Mouse (Mus musculus): ENCODE data around the gene Flna. TPM values are rescaled to one million over a fixed set of nuclear protein-coding genes. Genes with fewer than 3 reads are reported as not detected.

Gene Flna
- total RNA-seq (2023) = 1,000 to 10,000 TPM; 1,510 to 1,605 TPM

GRCm38 (mm10) chrX:74249615-74250014 lies at the start of gene Flna:
Flna (minus strand) TSS chrX:74249820.

GRCm38 (mm10) chrX:74296538-74297448 lies 47.2 kb upstream of the Flna start, which contains the start of gene Atp6ap1:
Atp6ap1 (plus strand) TSS chrX:74297097.

GRCm38 (mm10) chrX:74281732-74282394 lies 32.2 kb upstream of the Flna start, which contains the start of the genes Taz and Dnase1l1:
Taz (plus strand) TSS chrX:74281912.
Dnase1l1 (minus strand) TSS chrX:74282337.

GRCm38 (mm10) chrX:74270062-74270901 lies 20.7 kb upstream of the Flna start, which contains the start of gene Rpl10:
Rpl10 (plus strand) TSS chrX:74270812.

GRCm38 (mm10) chrX:74254153-74254887 lies 4.7 kb upstream of the Flna start, which contains the start of gene Emd:
Emd (plus strand) TSS chrX:74254687.

GRCm38 (mm10) chrX:74176959-74177358 lies 72.7 kb downstream of the Flna start, which contains the start of gene Tktl1:
Tktl1 (plus strand) TSS chrX:74177259.

Other genes starting within 250 kb of the Flna start
- 10 to 100 TPM; 68.9 to 70.8 TPM for gene Irak1, start 225.9 kb downstream of the Flna start, total RNA-seq (2023)
- gene Opn1mw, start 122.4 kb downstream of the Flna start, total RNA-seq (2023) = not detected
- gene Mecp2, start 114.5 kb downstream of the Flna start, total RNA-seq (2023) = 10 to 100 TPM; 22.9 to 29.2 TPM
- not detected for gene Tex28, start 82.0 kb downstream of the Flna start, total RNA-seq (2023)
- under 1 TPM in 1 of 2 experiments, not detected in 1; 0.13 TPM for gene Tktl1, start 72.6 kb downstream of the Flna start, total RNA-seq (2023)
- 10 to 100 TPM; 54.5 to 65.1 TPM for gene Emd, start 4.9 kb upstream of the Flna start, total RNA-seq (2023)
- 100 to 1,000 TPM; 403 to 503 TPM for gene Rpl10, start 21.0 kb upstream of the Flna start, total RNA-seq (2023)
- 10 to 100 TPM; 41.3 to 46.0 TPM for gene Taz, start 32.1 kb upstream of the Flna start, total RNA-seq (2023)
- 10 to 100 TPM; 40.6 to 41.7 TPM for gene Dnase1l1, start 32.5 kb upstream of the Flna start, total RNA-seq (2023)
- gene Atp6ap1, start 47.3 kb upstream of the Flna start, total RNA-seq (2023) = 100 to 1,000 TPM; 178 to 188 TPM
- 100 to 1,000 TPM; 233 to 246 TPM for gene Gdi1, start 55.2 kb upstream of the Flna start, total RNA-seq (2023)
- gene Fam50a, start 63.2 kb upstream of the Flna start, total RNA-seq (2023) = 10 to 100 TPM; 37.9 to 43.4 TPM
- 1 to 10 TPM in 1 of 2 experiments, under 1 TPM in 1; 0.20 to 1.6 TPM for gene Plxna3, start 79.2 kb upstream of the Flna start, total RNA-seq (2023)
- 10 to 100 TPM; 23.3 to 27.5 TPM for gene Lage3, start 103.8 kb upstream of the Flna start, total RNA-seq (2023)
- gene Ubl4a, start 123.4 kb upstream of the Flna start, total RNA-seq (2023) = 10 to 100 TPM; 24.7 to 31.6 TPM
- 10 to 100 TPM; 14.6 to 16.5 TPM for gene Slc10a3, start 123.5 kb upstream of the Flna start, total RNA-seq (2023)
- gene Fam3a, start 143.5 kb upstream of the Flna start, total RNA-seq (2023) = 10 to 100 TPM in 1 of 2 experiments, 1 to 10 TPM in 1; 9.9 to 11.0 TPM
- gene Ikbkg, start 143.5 kb upstream of the Flna start, total RNA-seq (2023) = 10 to 100 TPM; 32.5 to 40.3 TPM
- gene G6pdx, start 179.4 kb upstream of the Flna start, total RNA-seq (2023) = 100 to 1,000 TPM; 372 to 428 TPM
- not detected for gene Gm6880, start 231.6 kb upstream of the Flna start, total RNA-seq (2023)